Mouse (Mus musculus) left cerebral cortex, adult 18-20 months (tissue): ENCODE measurements around the gene Ehd3. TPM values are rescaled to one million over a fixed set of nuclear protein-coding genes. Genes with fewer than 3 reads are reported as not detected.
"Not testable (repeated sequence)": the region's sequence is repeated elsewhere in the genome, so short reads cannot be mapped to it uniquely, and the experiment has no call there.

Source experiments
- DNase-seq, 2 experiments: peaks; one replicate each; pipeline ENCODE4 v3.0.0; 2021 to 2022; ENCODE audit warnings: low spot score in 2 of 2, mixed read lengths in 1 of 2
- total RNA-seq, 2 experiments: library from RNA; stranded (reverse); gene quantifications; 2 replicates each; pipeline ENCODE4 v1.2.3; 2021

Ehd3 gene
- total RNA-seq, 2 experiments from 2014 or later, result 83.7 to 88.8 TPM

GRCm38 (mm10) chr17:73823121-73824021, 19.4 kb downstream of the Ehd3 start:
- no peak for DNase-seq

- no peak for DNase-seq
These were observed 20.0 kb downstream of the Ehd3 start for GRCm38 (mm10) chr17:73824022-73824340.

GRCm38 (mm10) chr17:73826106-73826505, 22.2 kb downstream of the Ehd3 start:
- no peak for DNase-seq

- no peak for DNase-seq
These were observed 23.5 kb downstream of the Ehd3 start for GRCm38 (mm10) chr17:73827446-73827845.

- peak; percentile 57 to 75 for DNase-seq
These were observed 26.6 kb downstream of the Ehd3 start for GRCm38 (mm10) chr17:73830511-73830910.

GRCm38 (mm10) chr17:73831427-73831826, 27.5 kb downstream of the Ehd3 start:
- DNase-seq, result peak; percentile 47 to 68

- peak; percentile 49 to 56 for DNase-seq
These were observed 29.0 kb downstream of the Ehd3 start for GRCm38 (mm10) chr17:73832901-73833300.

- no peak for DNase-seq
These were observed 29.5 kb downstream of the Ehd3 start for GRCm38 (mm10) chr17:73833474-73833873.

- no peak for DNase-seq
These were observed 32.7 kb downstream of the Ehd3 start for GRCm38 (mm10) chr17:73836601-73837000.

GRCm38 (mm10) chr17:73837244-73837643, 33.3 kb downstream of the Ehd3 start:
- DNase-seq, result no peak

- no peak for DNase-seq
These were observed 35.3 kb downstream of the Ehd3 start for GRCm38 (mm10) chr17:73839086-73839835.

- DNase-seq, result not testable (repeated sequence)
These were observed 35.9 kb downstream of the Ehd3 start for GRCm38 (mm10) chr17:73839876-73840275.

GRCm38 (mm10) chr17:73842963-73843362, 39.0 kb downstream of the Ehd3 start:
- DNase-seq, result no peak

- DNase-seq, result no peak
These were observed 41.7 kb downstream of the Ehd3 start for GRCm38 (mm10) chr17:73845632-73846031.

- DNase-seq, result no peak
These were observed 43.5 kb downstream of the Ehd3 start for GRCm38 (mm10) chr17:73847399-73847798.

- DNase-seq, result no peak
These were observed 49.1 kb downstream of the Ehd3 start for GRCm38 (mm10) chr17:73853041-73853440.

- DNase-seq, result no peak
These were observed 49.8 kb downstream of the Ehd3 start for GRCm38 (mm10) chr17:73853717-73854116.

- no peak for DNase-seq
These were observed 65.2 kb downstream of the Ehd3 start for GRCm38 (mm10) chr17:73869008-73869685.

GRCm38 (mm10) chr17:73870956-73871605, 67.1 kb downstream of the Ehd3 start:
- DNase-seq, result no peak

GRCm38 (mm10) chr17:73875268-73875667, 71.3 kb downstream of the Ehd3 start:
- DNase-seq, result no peak

- DNase-seq, result no peak
These were observed 71.7 kb downstream of the Ehd3 start for GRCm38 (mm10) chr17:73875674-73876073.
